Mouse (Mus musculus) right cerebral cortex, postnatal 14 days (tissue): ENCODE measurements around the gene Itpa.
"Not testable (repeated sequence)": the region's sequence is repeated elsewhere in the genome, so short reads cannot be mapped to it uniquely, and the experiment has no call there.

Experiments used
- DNase-seq: peaks from one replicate; pipeline ENCODE4 v3.0.0; 2022

The Itpa gene

DNA sequence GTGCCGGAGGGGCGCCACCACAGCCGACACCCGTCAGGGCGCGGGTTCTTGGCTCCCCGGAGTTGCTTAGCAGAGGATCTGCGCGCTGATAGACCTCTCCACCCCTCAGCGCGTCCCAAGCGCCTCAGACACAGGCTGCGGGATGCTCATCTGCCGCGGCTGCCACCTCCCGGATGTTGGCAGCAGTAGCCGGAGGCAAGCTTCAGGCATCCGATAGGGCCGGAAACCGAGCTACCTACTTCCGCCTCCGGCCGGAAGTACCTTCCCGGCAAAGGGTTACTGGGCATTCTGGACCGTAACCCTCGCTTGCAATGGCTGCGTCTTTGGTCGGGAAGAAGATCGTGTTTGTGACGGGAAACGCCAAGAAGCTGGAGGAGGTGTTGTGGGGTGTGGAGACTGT, at the start of gene Itpa:
Gene Itpa (plus strand): TSS at position 52 of the 400 bp plus-strand sequence.
- peak; percentile 82 for DNase-seq

DNA sequence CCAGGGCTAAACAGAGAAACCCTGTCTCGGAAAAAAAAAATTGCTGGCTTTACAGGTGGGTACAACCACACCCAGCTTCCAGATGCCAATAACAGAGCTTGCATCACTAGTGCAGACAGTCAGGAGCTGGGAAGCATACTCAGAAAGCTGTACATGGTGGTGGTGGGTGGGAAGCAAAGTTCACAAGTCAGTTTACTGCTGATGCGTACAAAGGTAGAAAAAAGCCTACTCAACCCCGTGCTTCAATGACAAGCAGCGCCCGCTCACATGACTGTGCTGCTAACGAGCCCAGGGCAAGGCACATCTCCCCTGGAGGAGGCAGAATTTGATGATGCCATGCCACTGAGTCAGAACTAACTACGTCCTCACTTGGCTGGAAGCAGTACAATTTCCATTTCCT, 48.4 kb upstream of the Itpa start:
- no peak for DNase-seq

DNA sequence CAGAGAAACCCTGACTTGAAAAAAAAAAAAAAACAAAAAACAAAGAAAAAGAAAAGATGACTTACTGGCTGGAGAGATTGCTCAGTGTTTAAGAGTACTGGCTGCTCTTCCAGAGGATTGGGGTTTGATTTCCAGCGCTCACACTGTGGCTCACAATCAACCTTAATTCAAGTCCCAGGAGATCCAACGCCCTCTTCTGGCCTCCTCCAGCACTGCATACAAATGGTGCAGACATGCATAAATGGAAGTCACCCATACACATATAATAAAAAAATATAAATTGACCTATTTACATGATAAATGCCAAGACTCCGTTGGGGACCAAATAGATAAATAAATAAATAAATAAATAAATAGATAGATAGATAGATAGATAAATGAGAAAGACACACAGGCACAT, 39.0 kb upstream of the Itpa start:
- DNase-seq, result peak; percentile 17

DNA sequence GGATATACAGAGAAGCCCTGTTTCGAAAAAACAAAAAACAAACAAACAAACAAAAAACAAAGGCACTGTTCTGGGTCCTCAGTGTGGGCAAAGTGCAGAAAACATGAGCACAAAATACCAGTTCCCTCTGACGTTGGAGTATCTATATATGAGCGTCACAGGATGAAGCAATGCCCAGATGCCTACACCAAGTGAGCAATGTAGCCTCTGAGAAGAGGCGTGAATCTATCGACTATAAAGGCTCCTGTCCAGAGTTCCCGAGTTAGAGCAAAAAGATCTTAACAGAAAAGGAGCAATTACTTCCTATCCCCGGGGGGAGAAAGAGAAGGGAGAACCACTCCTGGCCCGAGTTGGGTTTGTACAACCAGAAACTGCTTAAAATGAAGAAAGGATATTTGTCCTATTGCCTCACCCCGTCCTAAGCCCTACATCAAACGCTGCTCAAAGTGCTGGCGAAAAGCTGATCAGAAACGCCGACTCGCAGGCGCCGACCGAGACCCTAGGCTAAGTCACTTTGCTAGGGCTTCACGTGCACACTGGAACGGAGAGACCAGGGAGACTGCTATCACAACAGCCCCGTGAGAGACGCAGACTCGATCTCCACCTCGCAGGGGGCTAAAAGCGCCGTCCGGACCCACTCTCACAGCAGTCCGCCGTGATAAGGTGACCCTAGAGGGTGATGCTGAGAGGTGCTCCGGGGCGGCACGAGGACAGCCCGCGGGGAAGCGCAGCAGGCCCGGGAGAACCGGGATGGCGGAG, 38.2 kb upstream of the Itpa start:
- no peak for DNase-seq

DNA sequence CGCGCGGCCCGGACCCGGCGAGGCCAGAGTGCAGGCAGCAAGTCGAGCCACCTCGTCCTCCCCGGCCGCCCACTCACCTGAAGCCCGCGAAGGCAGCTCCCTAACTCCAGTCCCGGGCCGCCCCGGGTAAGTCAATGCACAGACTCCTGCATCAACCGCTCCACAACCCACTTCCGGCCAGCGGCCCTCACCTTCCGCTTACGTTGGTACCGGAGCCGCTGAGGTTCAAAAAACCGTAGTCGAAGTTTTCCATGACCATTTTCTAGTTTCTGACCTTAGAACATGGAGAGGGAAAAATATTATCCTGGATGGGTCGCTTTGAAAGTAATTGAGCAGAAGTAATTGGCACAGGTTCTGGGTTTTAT, 37.6 kb upstream of the Itpa start, which contains the start of the genes Fastkd5 and Ubox5:
Gene Fastkd5 (minus strand): TSS at position 189 of the 365 bp plus-strand sequence.
Gene Ubox5 (minus strand): TSS at position 200 of the 365 bp plus-strand sequence.
- peak; percentile 93 for DNase-seq

DNA sequence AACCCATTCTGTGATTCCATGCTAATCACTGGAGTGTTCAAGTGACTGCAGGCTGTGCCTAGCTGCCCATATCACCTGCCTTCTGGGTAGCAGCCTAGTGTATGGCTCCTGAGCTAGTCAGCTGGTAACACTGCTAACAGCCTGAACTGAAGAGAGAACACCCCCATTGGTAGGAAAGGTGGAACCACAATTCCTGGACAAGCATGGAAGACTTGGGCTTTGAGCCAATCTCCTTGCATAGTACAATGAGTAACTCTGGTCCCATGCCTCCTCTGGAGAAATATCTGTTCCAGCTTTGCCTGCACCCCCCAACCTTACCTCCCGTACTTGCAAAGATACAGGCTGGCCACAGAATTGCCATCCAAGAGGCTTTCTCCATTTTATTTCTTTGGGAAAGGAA, 35.0 kb upstream of the Itpa start:
- no peak for DNase-seq

DNA sequence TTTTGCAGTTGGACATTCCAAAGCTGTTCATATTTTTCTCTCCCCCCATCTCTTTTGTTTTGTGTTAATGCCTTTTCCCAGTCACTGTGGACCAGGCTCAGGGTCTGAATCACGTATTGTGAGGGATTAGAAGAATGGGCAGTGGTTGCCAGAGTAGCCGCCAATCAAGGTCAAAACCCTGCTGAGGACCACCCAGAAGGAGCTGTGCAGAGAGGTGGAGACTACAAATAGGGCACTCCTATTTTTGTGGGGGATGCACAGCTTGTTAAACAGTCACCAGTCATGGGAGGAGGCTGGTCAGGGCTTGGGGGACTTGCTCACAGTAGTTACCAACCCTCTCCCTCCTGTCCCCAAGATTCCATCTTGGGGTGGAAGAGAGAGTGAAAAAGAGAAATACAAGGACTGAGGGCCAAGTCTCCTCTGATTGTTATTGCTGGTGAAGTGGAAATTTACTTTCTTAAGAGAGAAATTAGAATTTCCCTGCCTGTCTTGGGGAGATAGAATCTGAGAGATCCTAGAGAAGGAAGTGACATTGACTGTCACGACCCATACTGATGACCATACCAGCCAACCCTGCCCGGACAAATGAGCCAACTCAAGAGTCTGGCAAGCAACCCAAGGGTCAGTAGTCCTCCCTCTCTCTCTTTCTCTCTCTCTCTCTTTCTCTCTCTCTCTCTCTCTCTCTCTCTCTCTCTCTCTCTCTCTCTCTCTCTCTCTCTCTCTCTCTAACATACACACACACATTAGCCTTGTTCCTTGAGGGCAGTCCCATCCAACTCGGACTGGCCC, 34.3 kb upstream of the Itpa start:
- no peak for DNase-seq

DNA sequence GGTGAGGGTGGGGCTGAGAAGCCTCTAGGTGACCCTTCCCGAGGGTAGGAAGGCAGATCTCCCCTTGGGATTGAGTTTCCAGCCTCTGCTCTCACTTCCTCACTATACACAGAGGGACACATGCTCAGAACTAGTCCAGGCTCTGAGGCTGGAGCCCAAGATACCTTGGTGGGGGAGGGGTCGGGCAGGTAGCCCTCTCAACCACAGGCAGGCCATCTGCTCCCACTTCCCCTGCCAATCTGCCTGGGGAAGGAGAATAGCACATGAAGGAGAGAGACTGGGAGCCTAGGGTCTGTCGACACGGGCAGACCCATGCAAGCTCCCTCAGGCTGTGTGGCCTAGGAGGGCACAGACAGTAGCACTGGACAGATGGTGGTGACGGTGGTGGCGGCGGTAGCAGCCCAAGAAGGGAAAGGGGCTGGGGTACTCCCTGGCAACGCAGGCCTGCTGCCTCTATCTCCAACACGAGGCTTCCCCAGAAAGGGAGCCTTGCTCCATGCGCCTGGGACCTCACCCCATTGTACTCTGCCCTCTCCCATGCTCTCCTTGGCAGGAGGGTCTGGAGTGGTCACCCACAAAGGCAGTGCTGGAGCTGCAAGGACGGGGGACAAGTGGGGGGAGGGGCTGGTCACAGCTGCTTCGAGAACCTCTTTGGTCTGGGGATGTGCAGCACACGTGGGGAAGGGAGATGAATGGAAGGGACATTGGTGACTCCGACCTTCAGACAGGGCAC, 33.2 kb upstream of the Itpa start:
- no peak for DNase-seq

DNA sequence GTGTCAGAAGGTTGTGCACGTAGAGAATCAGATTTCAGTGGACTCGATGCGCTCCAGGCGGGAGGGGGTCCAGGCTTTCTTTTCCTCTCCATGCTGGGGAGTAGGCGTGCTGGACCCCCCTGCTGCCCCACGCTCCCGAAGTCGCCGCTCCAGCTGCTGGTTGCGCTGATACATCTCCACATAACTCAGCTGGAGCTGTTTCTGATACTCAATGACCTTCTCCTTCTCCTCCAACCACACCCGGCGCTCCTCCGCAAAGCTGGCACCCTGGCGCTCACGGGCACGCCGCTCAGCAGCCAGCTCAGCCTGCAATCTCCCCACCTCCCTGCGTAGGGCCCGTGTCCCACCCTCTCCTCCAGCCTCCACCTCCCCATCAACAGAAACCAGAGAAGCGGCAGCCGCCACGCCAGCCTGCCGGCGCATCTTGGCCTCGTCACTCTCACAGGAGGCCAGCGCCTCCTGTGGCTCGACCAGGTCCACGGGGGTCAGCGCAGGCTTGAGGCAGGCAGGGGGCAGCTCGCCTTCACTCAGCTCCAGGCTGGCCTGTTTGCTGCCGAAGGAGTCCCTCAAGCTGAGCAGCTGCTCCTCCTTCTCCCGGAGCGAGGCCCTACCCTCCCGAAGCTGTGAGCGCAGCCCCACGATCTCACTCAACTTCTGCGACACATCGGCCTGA, 32.5 kb upstream of the Itpa start:
- DNase-seq, result peak; percentile 31

DNA sequence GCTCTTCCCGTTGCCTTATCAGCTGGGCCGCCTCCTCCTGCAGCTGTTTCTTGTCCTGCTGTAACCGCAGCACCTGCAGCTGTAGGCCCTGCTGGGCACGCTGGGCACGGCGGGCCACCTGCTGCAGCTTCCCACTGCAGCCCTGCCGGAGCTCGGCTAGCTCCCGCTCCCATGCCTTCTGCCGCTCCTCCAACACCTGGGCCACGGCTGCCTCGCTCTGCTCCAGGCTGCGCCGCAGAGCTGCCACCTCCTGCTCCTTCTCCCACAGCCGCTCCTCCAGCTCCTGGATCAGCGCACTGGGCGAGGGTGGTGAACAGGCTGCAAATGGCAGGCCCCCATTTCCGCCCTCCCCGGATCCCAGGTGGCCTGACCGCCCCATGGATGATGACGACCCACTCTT, 31.6 kb upstream of the Itpa start:
- DNase-seq, result peak; percentile 17

DNA sequence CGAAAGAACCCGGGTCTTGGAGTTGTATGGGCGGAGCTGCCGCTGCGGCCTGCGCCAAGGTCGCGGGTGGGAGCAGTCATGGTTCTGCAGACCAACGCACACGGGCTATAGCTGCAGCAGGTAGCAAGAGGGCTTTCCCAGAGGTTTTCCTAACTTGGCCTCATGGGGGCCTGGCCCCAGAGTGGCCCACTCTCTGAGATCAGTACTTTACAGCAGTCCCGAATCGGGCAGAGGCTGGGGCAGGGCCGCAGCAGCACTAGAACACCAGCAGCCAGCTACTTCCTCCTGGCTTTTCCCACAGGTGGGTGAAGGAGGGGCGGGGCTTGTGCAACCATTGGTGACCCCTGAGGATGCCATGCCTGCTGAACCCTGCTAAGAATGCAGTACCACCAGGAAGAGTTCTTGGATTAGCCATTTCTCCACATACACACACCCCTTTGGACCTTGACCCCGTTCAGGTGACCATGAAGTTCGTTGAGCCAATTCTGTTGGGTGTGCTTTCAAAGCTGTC, 29.3 kb upstream of the Itpa start:
- no peak for DNase-seq

DNA sequence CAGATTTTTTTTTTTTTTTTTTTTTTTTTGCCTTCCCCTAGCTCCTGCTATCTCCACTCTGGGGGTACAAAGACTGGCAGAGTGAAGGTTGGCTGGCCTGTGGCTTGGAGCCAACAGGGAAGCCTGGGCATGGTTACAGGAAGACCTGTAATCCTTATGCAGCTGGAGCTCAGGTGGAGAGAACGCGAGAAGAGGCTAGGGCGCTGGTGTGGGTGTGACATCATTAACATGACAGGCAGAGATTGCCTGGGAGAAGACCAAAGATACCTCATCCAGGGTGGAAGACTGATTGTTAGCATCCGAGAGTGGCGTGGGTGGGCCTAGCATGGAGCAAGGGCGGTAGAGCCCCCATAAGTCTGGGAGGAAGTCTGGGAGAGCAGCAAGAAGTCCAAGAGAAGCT, 28.1 kb upstream of the Itpa start:
- DNase-seq, result no peak

DNA sequence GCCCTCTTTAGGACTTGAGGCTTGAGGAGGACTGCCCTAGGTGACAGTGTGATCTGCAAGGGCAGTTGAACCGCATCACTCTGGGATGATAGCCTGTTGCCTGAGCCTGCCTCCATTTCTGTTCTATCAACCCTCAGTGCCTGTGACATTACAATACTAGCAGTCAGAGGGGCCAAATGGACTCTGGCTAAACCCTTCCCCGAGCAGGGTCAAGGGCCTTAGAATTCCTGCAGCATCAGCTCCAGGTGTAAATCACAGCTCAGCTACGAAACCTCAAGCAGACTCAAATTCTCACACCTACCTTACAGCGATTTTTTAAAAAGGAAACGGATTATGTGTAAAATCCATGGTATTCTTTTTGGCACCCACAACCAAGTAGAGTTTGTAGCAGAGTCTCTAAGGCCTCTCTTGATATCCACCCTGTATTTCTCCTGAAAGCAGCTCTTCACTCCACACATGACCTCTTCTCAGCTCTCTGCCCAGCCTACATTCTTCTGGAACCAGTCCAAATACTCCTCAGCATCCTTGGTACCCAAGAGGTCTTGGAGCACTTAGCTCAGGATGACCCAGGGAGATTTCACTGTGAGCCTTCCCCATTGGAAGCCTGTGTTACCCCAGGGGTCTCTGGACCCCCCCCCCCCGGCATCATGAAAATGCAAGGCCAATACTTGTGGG, 25.9 kb upstream of the Itpa start:
- no peak for DNase-seq

DNA sequence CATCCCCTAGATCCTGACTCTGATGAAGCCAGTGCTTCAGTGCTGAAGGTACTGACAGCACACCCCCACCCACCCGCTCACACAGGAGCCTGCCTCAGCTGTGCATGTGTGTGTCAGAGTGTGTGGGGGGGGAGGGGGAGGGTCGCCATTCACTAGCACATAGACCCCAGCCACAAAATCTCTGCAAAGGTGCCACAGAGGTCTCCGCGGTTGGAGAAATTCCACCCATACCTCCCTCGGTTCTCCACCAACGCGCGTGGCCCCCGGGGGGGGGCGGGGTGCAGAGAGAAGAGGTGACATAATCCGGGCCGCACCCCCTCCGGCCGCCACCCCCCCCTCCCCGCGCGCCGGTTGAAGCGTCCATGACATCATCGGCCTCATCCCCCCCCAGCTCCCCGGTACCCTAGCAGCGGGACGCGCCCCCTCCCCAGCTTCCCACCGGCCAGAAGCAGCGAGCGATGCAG, 25.2 kb upstream of the Itpa start:
- no peak for DNase-seq

DNA sequence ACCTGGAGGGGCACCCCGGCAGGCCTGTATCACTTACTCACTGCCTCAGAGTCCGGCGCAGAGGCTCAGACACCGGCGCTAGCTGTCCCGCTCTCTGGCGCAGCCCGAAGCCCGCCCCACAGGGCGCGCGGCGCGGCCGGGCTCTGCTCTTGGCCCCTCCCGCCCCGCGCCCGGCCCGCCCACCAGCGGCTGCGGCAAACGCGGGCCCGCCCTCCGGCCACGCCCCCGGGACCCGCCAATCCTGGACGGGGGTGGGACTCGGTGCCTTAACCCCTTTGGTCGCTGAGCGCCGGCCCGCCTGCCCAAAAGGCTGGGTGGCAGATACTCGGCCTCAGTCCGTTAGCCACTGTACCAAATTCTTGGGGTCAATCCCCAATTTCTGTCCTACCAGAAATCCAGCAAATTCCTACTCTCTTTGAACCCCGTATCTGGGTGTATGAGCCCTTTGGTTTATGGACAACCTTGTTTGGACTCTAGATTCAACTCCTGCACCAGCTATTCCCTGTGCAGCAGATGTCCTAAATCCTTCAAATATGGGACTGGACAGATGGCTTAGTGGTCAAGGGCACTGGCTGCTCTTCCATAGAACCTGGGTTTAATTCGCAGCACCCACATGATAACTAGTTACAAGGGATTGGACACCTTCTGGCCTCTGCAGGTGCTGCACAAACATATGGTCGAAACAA, 24.6 kb upstream of the Itpa start, which contains the start of gene Lzts3:
Gene Lzts3 (minus strand): TSS at position 120 of the 686 bp plus-strand sequence.
- peak; percentile 92 for DNase-seq

DNA sequence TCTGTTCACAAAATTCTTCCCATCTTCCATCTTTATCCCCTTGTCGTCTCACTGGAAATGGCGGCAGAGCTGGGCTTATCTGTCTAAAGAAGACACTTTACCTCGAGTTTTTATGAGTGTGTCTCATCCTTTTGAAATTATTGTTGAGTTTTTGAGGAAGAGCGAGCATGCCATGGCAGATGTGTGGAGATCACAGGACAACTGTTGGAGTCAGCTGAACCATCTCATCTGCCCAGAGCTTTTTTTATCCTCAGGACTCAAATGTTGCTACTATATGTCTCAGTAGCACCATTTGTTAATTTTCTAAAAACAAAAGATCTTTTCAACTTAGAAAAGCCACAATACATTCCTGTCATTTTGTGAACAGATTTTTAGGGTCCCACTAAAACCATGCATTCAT, 22.2 kb upstream of the Itpa start:
- DNase-seq, result no peak

DNA sequence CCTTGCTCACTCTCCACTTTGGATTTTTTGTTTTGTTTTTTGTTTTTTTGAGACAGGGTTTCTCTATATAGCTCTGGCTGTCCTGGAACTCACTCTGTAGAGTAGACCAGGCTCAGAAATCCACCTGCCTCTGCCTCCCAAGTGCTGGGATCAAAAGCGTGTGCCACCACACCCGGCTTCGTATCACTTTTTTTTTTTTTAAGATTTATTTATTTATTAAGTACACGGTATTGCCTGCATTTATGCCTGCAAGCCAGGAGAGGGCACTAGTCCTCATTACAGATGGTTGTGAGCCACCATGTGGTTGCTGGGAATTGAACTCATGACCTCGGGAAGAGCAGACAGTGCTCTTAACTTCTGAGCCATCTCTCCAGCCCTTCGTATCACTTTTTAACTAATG, 18.4 kb upstream of the Itpa start:
- DNase-seq, result not testable (repeated sequence)

DNA sequence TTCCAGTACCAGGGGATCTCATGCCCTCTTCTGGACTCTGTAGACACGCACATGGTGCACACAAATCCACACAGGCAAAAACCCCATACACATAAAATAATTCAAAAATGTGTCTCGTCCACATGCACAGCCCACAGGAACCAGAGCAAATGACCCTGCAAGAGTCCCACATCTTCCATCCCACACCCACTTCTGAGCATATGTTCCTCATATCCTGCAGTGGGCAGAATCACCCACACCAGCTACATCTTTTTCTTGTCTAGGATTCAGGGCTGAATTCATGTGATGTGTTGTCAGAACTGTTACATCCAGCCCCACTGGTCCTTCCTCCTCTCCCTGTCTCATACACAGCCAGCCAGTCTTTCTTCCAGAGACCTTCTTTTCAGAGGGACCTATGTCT, 14.1 kb upstream of the Itpa start:
- no peak for DNase-seq

DNA sequence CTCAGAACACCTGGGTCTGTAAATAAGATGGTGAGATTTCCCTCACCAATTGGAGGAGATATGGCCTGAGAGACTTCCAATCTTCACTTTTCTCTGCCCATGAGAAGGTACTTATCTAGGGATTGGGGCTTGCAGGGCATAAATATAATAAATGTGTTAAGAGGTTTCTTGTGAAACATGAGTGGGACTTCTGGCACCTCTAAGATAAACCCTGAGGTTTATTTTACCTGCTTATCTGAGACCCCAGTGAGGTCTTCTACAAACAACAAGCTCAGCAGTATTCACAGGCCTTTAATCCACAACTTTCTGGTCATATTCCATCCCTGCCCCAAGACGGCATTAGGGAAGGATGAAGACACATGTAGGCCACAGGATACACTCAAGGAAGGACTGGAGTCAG, 13.7 kb upstream of the Itpa start:
- no peak for DNase-seq

DNA sequence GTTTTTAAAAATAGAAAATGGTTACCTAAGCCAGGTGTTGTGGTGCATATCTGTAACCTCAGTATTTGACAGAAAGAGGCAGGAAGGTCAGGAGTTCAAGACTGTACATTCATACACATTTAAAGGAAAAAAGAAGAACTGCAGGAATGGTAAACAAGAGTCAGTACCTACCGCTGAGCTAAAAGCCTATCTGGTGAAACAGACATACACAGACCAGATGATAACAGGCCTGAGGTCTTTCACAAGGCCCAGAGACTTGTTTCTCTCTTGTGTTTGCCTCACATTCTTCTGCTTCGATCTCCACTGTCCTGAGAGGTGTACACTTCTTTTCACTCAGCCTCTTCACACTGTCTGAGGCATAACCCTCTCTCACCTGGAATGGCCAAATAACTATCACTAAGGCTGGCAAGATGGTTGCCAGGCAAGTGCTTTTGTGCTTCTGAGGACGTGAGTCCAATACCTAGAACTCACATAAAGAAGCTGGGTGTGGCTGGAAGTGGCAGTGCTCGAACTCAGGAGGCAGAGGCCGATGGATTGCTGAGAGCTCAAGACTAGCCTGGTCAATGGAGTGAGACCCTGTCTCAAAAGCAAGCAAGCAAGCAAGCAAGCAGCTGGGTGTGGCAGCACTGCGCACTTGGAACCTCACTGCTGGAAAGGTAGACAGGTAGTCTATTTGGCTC, 11.6 kb upstream of the Itpa start:
- DNase-seq, result no peak

DNA sequence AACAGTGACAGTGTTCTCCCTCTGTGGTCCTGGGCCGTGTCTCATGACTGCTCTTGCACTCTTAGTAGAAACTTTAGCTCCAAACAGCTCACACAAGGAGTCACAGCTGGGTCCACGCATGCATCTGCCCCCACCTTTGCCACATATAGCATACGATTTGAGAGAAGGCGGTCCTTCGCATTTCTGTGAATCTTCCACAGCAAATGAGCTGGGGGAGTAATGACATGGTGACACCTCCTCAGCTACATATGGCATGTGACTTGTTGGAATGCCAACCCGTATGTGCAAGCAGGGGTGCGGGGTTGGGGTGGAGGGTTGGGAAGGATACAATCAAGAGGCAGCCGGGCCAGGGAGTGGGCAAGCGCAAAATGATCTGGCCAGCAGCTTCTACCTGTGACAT, 10.9 kb upstream of the Itpa start:
- DNase-seq, result no peak
